Mouse (Mus musculus): Measurements from ENCODE around the gene D630039A03Rik. TPM values are rescaled to one million over a fixed set of nuclear protein-coding genes. Genes with fewer than 3 reads are reported as not detected.

D630039A03Rik gene
- not detected in 2 replicates for total RNA-seq (2014; fragmentation: Nextera tagmentation)
- total RNA-seq (2017): 0.06 and 0.22 TPM in 2 replicates
- not detected in 2 replicates for polyA plus RNA-seq (2012)

DNA sequence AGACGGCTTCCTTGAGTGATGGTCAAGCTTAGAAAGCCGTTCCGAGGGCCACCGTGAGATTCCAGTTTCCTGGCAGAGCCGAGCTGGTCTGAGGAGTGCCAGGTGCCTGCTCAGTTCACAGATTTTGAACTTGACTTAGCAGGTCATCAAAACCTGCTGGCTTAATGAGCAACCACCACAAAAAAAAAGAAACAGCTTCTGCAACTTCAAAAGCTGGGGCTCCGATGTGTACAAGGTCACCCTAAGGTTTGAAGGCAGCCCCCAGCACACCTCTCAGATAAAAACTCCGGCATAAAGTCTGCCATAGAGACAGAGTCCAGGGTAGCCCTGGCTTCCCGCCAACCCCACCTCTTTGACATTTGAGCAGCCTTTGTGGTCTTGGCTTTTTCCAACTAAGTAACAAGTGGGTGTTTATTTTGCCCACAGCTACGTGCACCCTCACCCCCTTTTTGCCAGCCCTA, at the start of gene D630039A03Rik:
Gene D630039A03Rik (minus strand): TSS at position 97 of the 461 bp plus-strand sequence.
- TF ChIP-seq CTCF (IDR thresholded peaks at IDR 0.05; ENCODE audit: low read depth, low read length) (no peak), TAL1 (conservative IDR thresholded peaks at IDR 0.05; ENCODE audit: low read depth, low read length) (no peak), GATA2 (IDR thresholded peaks at IDR 0.05; ENCODE audit: borderline replicate concordance, low read depth, low read length) (no peak), GATA1 (IDR thresholded peaks at IDR 0.05; ENCODE audit: borderline replicate concordance, low read length) (no peak), POLR2AphosphoS5 (IDR thresholded peaks at IDR 0.05; ENCODE audit: insufficient replicate concordance, low read depth, low read length) (no peak)
- H3K4me3 ChIP-seq (ENCODE audit: low read depth, low read length): no peak within 1 kb of the TSS
- H3K27me3 ChIP-seq (ENCODE audit: insufficient read depth, low read length): no peaks in the 10 kb centered on the region
- no peaks in the 10 kb centered on the region for H3K4me1 ChIP-seq (ENCODE audit: insufficient read depth, low read depth, low read length)
- ATAC-seq (ENCODE audit: extremely low read depth, insufficient number of reproducible peaks, low FRiP score, poor library complexity, severe bottlenecking): no peak
- no peak for DNase-seq (ENCODE audit: low spot score)
- no peaks in the 10 kb centered on the region for H3K36me3 ChIP-seq (replicated peaks)
- peaks cover 14% of the 10 kb centered on the region for H3K9me3 ChIP-seq (replicated peaks)

DNA sequence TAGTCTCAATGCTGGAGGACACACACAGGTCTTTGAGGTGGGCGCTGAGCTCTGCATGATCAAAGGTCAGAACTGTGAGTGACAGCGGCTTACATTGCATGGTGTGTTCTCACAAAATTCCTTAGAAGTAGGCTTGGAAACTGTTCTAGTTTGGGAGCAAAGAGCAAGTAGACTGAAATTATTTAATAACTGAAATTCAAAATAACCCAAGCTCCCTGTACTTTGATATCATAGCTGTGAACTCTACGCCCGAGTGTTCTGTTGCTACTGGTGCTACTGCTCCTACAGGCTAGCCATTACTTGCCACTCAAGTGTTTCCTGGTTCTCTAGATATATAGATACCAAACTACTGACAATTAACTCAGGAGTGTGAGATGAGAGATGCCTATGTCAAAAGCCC, 49.4 kb upstream of the D630039A03Rik start:
- no peak for ATAC-seq (ENCODE audit: extremely low read depth, insufficient number of reproducible peaks, low FRiP score, poor library complexity, severe bottlenecking)
- Histone ChIP-seq H3K27me3 (ENCODE audit: insufficient read depth, low read length) (no peaks in the 10 kb centered on the region), H3K4me1 (ENCODE audit: insufficient read depth, low read depth, low read length) (no peaks in the 10 kb centered on the region), H3K4me3 (ENCODE audit: low read depth, low read length) (no peak overlapping the region), H3K36me3 (replicated peaks) (no peaks in the 10 kb centered on the region), H3K9me3 (replicated peaks) (no peaks in the 10 kb centered on the region)
- DNase-seq (ENCODE audit: low spot score): no peak
- TF ChIP-seq TAL1 (conservative IDR thresholded peaks at IDR 0.05; ENCODE audit: low read depth, low read length) (no peak), POLR2AphosphoS5 (IDR thresholded peaks at IDR 0.05; ENCODE audit: insufficient replicate concordance, low read depth, low read length) (no peak), GATA2 (IDR thresholded peaks at IDR 0.05; ENCODE audit: borderline replicate concordance, low read depth, low read length) (no peak), CTCF (IDR thresholded peaks at IDR 0.05; ENCODE audit: low read depth, low read length) (no peak), GATA1 (IDR thresholded peaks at IDR 0.05; ENCODE audit: borderline replicate concordance, low read length) (no peak)

DNA sequence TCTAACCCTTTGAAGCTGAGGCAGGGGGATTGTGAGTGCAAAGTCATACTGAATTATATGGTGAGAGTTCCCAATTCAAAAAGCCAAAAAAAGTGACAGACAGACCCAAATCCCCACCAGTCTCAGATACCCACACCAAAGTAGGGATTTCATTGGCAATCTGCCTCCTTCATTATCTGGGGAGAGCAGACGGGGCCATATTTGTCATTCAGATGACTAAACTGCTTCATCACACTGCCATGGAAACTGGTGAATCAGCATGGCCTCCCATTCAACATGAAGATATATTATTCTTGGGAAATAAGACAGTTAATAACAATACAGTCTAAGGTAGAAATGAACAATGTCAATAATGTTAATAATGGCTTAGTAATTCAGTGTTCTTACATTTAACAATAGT, 48.0 kb upstream of the D630039A03Rik start:
- no peak for TF ChIP-seq POLR2AphosphoS5 (IDR thresholded peaks at IDR 0.05; ENCODE audit: insufficient replicate concordance, low read depth, low read length)
- TF ChIP-seq TAL1 (conservative IDR thresholded peaks at IDR 0.05; ENCODE audit: low read depth, low read length): no peak
- no peak for TF ChIP-seq CTCF (IDR thresholded peaks at IDR 0.05; ENCODE audit: low read depth, low read length)
- TF ChIP-seq GATA2 (IDR thresholded peaks at IDR 0.05; ENCODE audit: borderline replicate concordance, low read depth, low read length): no peak
- no peak for TF ChIP-seq GATA1 (IDR thresholded peaks at IDR 0.05; ENCODE audit: borderline replicate concordance, low read length)
- DNase-seq (ENCODE audit: low spot score) (no peak), ATAC-seq (ENCODE audit: extremely low read depth, insufficient number of reproducible peaks, low FRiP score, poor library complexity, severe bottlenecking) (no peak)
- Histone ChIP-seq H3K4me1 (ENCODE audit: insufficient read depth, low read depth, low read length) (peaks cover 2% of the 10 kb centered on the region), H3K27me3 (ENCODE audit: insufficient read depth, low read length) (no peaks in the 10 kb centered on the region), H3K9me3 (replicated peaks) (no peaks in the 10 kb centered on the region), H3K36me3 (replicated peaks) (no peaks in the 10 kb centered on the region), H3K4me3 (ENCODE audit: low read depth, low read length) (no peak overlapping the region)

DNA sequence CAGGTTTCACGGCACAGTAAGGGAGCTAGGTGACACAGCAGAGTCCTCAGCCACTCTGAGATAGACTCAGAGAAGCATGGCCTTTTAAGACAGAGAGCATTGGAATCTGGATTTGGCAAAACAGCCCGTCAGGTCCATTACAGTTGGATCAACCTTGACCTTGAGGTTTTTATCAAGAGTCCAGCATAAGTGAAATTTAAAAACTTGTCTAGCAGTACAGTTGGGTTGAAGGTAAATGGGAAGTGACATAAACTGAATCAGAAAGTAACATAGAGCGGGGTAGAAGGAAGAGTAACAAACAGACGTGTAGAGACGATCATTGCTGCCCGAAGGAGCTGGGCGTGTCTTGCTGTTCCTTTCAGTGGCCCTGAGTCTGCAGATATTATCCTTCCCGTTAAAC, 43.0 kb upstream of the D630039A03Rik start:
- no peak for TF ChIP-seq TAL1 (conservative IDR thresholded peaks at IDR 0.05; ENCODE audit: low read depth, low read length)
- no peak for TF ChIP-seq POLR2AphosphoS5 (IDR thresholded peaks at IDR 0.05; ENCODE audit: insufficient replicate concordance, low read depth, low read length)
- TF ChIP-seq GATA2 (IDR thresholded peaks at IDR 0.05; ENCODE audit: borderline replicate concordance, low read depth, low read length): no peak
- no peak for TF ChIP-seq CTCF (IDR thresholded peaks at IDR 0.05; ENCODE audit: low read depth, low read length)
- no peak for TF ChIP-seq GATA1 (IDR thresholded peaks at IDR 0.05; ENCODE audit: borderline replicate concordance, low read length)
- no peaks in the 10 kb centered on the region for H3K27me3 ChIP-seq (ENCODE audit: insufficient read depth, low read length)
- H3K4me3 ChIP-seq (ENCODE audit: low read depth, low read length): no peak overlapping the region
- ATAC-seq (ENCODE audit: extremely low read depth, insufficient number of reproducible peaks, low FRiP score, poor library complexity, severe bottlenecking) (no peak), DNase-seq (ENCODE audit: low spot score) (no peak)
- peaks cover 5% of the 10 kb centered on the region for H3K36me3 ChIP-seq (replicated peaks)
- H3K9me3 ChIP-seq (replicated peaks): no peaks in the 10 kb centered on the region
- peaks cover 35% of the 10 kb centered on the region for H3K4me1 ChIP-seq (ENCODE audit: insufficient read depth, low read depth, low read length)

DNA sequence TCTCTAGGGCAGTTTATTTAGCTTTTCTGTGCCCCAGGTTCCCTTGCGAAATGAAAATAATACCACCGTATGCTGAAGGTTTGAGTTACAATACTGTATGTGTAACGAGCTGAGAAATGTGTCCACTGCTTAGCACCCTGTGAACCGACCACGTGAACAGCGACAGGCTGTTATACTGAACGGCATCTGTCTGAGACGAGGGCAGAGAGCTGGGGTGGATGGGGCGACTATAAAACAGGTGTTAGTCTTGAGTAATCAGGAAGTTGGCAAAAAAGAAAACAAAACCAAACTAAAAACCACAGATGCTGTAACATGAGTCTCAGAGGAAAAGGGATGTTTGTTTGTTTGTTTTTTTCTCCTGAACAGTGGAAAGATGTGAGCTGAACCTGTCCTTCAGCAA, 42.0 kb upstream of the D630039A03Rik start:
- peak overlapping the region; percentile 93; the same call in 1 of the 2 replicates for H3K4me3 ChIP-seq (ENCODE audit: low read depth, low read length)

DNA sequence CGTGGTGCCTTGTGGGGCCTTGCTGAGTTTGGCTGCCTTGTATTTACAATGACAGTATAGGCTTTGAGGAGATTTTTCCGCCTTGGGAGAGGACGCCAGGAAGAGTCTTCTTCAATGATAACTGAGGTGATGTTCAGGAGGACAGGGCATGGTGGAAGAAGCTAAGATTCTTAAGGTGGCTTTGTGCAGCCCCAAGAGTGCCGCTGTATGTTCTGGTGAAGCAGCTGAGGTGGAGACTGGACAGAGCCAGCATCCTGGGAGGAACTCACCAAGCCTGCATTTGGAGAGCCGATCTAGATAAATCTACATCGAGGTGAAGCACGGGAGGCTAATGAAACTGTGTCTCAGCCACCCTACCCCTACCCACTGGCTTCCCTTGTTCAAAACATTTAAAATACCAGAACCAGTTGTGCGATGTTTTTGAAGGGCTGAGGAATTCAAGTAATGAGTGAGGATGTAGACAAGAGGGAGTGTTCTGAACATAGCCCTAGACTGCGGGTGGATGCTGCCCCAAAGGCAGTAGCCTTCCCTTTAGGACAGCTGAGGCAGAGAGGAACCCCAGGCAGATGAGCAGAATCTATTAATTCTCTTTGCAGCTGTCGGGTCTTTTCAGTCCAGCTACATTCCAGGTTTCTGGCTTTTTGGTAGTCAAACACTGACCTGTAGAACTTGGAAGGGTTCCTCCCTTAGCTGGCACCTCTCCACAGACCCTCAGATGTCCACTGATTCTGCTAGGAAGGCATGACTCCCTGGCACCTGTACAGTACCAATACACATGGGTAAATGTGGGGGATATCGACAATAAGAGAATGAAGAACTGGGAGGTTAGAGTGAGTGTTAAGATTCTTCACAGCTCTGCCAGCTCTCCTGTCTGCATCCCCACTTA, 41.3 kb upstream of the D630039A03Rik start:
- no peak for TF ChIP-seq CTCF (IDR thresholded peaks at IDR 0.05; ENCODE audit: low read depth, low read length)
- no peak for TF ChIP-seq GATA1 (IDR thresholded peaks at IDR 0.05; ENCODE audit: borderline replicate concordance, low read length)
- no peak for TF ChIP-seq TAL1 (conservative IDR thresholded peaks at IDR 0.05; ENCODE audit: low read depth, low read length)
- TF ChIP-seq POLR2AphosphoS5 (IDR thresholded peaks at IDR 0.05; ENCODE audit: insufficient replicate concordance, low read depth, low read length): no peak
- no peak for TF ChIP-seq GATA2 (IDR thresholded peaks at IDR 0.05; ENCODE audit: borderline replicate concordance, low read depth, low read length)
- Histone ChIP-seq H3K27me3 (ENCODE audit: insufficient read depth, low read length) (no peaks in the 10 kb centered on the region), H3K4me3 (ENCODE audit: low read depth, low read length) (peak overlapping the region; percentile 93), H3K9me3 (replicated peaks) (no peaks in the 10 kb centered on the region), H3K36me3 (replicated peaks) (peaks cover 16% of the 10 kb centered on the region), H3K4me1 (ENCODE audit: insufficient read depth, low read depth, low read length) (peaks cover 46% of the 10 kb centered on the region)
- DNase-seq (ENCODE audit: low spot score) (no peak), ATAC-seq (ENCODE audit: extremely low read depth, insufficient number of reproducible peaks, low FRiP score, poor library complexity, severe bottlenecking) (no peak)

More for the DNA sequence above, 42.0 kb upstream of the D630039A03Rik start:
- H3K36me3 ChIP-seq (replicated peaks): peaks cover 13% of the 10 kb centered on the region
- ATAC-seq (ENCODE audit: extremely low read depth, insufficient number of reproducible peaks, low FRiP score, poor library complexity, severe bottlenecking): no peak
- H3K9me3 ChIP-seq (replicated peaks): no peaks in the 10 kb centered on the region
- DNase-seq (ENCODE audit: low spot score): peak; percentile 26
- no peaks in the 10 kb centered on the region for H3K27me3 ChIP-seq (ENCODE audit: insufficient read depth, low read length)
- peaks cover 43% of the 10 kb centered on the region for H3K4me1 ChIP-seq (ENCODE audit: insufficient read depth, low read depth, low read length)
- TF ChIP-seq POLR2AphosphoS5 (IDR thresholded peaks at IDR 0.05; ENCODE audit: insufficient replicate concordance, low read depth, low read length): no peak
- TF ChIP-seq TAL1 (conservative IDR thresholded peaks at IDR 0.05; ENCODE audit: low read depth, low read length): no peak
- TF ChIP-seq GATA2 (IDR thresholded peaks at IDR 0.05; ENCODE audit: borderline replicate concordance, low read depth, low read length): no peak
- TF ChIP-seq GATA1 (IDR thresholded peaks at IDR 0.05; ENCODE audit: borderline replicate concordance, low read length): no peak
- TF ChIP-seq CTCF (IDR thresholded peaks at IDR 0.05; ENCODE audit: low read depth, low read length): no peak
